Mouse (Mus musculus) kidney, embryonic 14.5 days (tissue): Measurements from ENCODE around the gene Sgsm1. TPM values are rescaled to one million over a fixed set of nuclear protein-coding genes. Genes with fewer than 3 reads are reported as not detected.

Experiments used
- ATAC-seq: fragments of 200-750 bp; cut with Nextera tagmentation; 2 replicates; pipeline ENCODE4 v1.8.0; 2017; ENCODE audit warnings: moderate number of reproducible peaks, mild to moderate bottlenecking, moderate TSS enrichment, moderate library complexity; ENCODE audit not compliant: low FRiP score, low TSS enrichment
- H3K27ac ChIP-seq: fragments of 300-500 bp; sonication (generic); 2 replicates; pipeline ENCODE4 v1.5.1; 2014; ENCODE audit warnings: low read depth, mild to moderate bottlenecking, low read length, moderate library complexity, mixed read lengths
- H3K27me3 ChIP-seq: fragments of 300-500 bp; sonication (generic); 2 replicates; pipeline ENCODE4 v1.6.1; 2014; ENCODE audit warnings: mild to moderate bottlenecking, low read length; ENCODE audit not compliant: control insufficient read depth, insufficient read depth
- H3K36me3 ChIP-seq: fragments of 300-500 bp; sonication (generic); 2 replicates; pipeline ENCODE4 v1.6.1; 2014; ENCODE audit warnings: low read length, mixed read lengths; ENCODE audit not compliant: control insufficient read depth, insufficient read depth
- H3K4me1 ChIP-seq: fragments of 300-500 bp; sonication (generic); 2 replicates; pipeline ENCODE4 v1.6.1; 2014; ENCODE audit warnings: low read length, mixed read lengths; ENCODE audit not compliant: control insufficient read depth, insufficient read depth
- H3K4me2 ChIP-seq: fragments of 300-500 bp; sonication (generic); replicated peaks from 2 replicates; pipeline ENCODE4 v1.6.1; 2014; ENCODE audit warnings: low read depth, mild to moderate bottlenecking, low read length
- H3K4me3 ChIP-seq: fragments of 300-500 bp; sonication (generic); 2 replicates; pipeline ENCODE4 v1.5.1; 2014; ENCODE audit warnings: mild to moderate bottlenecking, low read length
- H3K9ac ChIP-seq: fragments of 300-500 bp; sonication (generic); 2 replicates; pipeline ENCODE4 v1.6.1; 2014; ENCODE audit warnings: low read depth, mild to moderate bottlenecking, low read length, moderate library complexity
- H3K9me3 ChIP-seq: fragments of 300-500 bp; sonication (generic); 2 replicates; pipeline ENCODE4 v1.6.1; 2016; ENCODE audit warnings: low read length; ENCODE audit not compliant: control insufficient read depth
- WGBS: fragments of 180-500 bp; shearing (Covaris S2); extraction: QIAGEN DNeasy Blood & Tissue Kit; methylation state at CpG from one replicate; pipeline ENCODE4 v1.1.7; 2014; 5-methylcytosine and 5-hydroxymethylcytosine counted together
- polyA plus RNA-seq: library from polyadenylated mRNA; unstranded; fragments of >200 nt; fragmentation: Nextera tagmentation; extraction: Ambion mirVana; gene quantifications from 2 replicates; pipeline ENCODE4 v1.2.1, GENCODE M21; 2014

The Sgsm1 gene
- polyA plus RNA-seq, 1 experiment from 2014 or later: 5.0 TPM

DNA sequence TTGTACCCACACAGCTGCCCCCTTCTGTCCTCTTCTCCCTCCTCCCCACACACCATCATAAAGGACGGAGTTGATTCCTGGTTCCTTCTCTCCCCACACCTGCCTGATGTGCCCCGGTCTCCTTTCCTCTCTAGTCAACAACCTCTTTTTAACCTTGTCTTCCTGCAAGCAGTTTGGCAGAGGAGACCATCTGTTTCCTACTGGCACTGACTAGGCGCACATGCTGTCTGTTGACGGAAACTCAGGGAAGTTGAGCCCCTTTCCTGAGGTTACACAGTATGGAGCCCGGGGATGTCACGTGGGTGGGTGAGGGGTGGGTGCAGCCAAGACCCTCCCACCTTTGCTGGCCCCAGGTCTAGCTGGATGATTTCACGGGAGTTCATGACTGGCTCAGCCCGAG, 17.8 kb downstream of the Sgsm1 start:
- Histone ChIP-seq H3K27me3 (peaks cover 25% of the 10 kb centered on the region), H3K27ac (no peak overlapping the region), H3K4me2 (no peak overlapping the region), H3K4me3 (no peak overlapping the region), H3K4me1 (no peaks in the 10 kb centered on the region), H3K36me3 (no peaks in the 10 kb centered on the region), H3K9me3 (no peaks in the 10 kb centered on the region), H3K9ac (no peak overlapping the region)
- WGBS: 73% methylated on average over 8 of the region's 8 CpGs
- 0 out of 2 replicates have a peak, but pooled peaks have one; percentile 23 for ATAC-seq

DNA sequence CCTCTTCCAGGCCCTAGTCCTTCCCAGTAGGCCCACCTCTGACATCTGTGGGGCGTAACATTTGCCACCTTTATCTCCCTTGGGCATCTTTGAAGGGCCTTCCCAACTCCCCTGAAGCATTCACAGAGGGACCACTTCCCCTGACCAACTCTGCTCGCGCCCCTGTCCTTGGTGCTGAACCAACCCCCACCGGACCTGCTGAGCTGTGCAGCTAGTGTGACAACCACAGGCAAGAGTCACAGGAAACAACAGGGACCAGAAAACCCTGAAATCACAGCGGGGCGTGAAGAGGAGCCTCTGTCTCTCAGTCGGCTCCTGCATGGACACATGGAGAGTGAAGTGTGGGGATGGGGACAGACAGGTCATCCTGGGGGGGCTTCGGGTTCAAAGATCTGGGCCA, 18.4 kb downstream of the Sgsm1 start:
- ATAC-seq: no peak
- H3K4me2 ChIP-seq: no peak overlapping the region
- H3K36me3 ChIP-seq: no peaks in the 10 kb centered on the region
- H3K9ac ChIP-seq: no peak overlapping the region
- H3K27me3 ChIP-seq: peaks cover 31% of the 10 kb centered on the region
- H3K4me1 ChIP-seq: no peaks in the 10 kb centered on the region; the same call in 1 of the 2 replicates
- 11% methylated on average over 8 of the region's 8 CpGs for WGBS
- H3K27ac ChIP-seq: no peak overlapping the region
- no peak overlapping the region for H3K4me3 ChIP-seq
- no peaks in the 10 kb centered on the region for H3K9me3 ChIP-seq

DNA sequence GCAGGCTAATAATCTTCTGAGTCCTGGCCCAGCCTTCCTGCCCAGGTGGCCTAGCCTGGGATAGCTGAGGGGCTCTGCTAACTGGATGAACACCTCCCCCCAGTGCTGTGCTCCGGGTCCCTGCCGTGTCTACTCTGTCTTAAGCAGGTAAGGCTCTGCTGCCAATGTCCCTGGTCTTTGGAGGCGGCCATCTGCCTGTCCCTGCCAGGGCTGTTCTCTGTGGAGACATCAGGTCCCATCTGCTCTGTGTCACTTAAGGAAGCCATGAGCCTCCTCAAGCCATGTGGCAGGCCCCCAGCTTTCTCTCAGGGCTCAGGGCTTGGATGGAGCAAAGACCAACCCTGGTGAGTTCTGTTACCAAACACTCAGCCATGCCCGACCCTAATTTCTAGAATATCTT, 19.5 kb downstream of the Sgsm1 start:
- no peak for ATAC-seq
- no peaks in the 10 kb centered on the region for H3K9me3 ChIP-seq
- H3K27me3 ChIP-seq: peaks cover 31% of the 10 kb centered on the region
- no peaks in the 10 kb centered on the region; the same call in 1 of the 2 replicates for H3K4me1 ChIP-seq
- no peaks in the 10 kb centered on the region for H3K36me3 ChIP-seq
- 86% methylated on average over 4 of the region's 4 CpGs for WGBS
- H3K27ac ChIP-seq: no peak overlapping the region
- H3K4me2 ChIP-seq: no peak overlapping the region
- no peak overlapping the region for H3K4me3 ChIP-seq
- no peak overlapping the region for H3K9ac ChIP-seq

DNA sequence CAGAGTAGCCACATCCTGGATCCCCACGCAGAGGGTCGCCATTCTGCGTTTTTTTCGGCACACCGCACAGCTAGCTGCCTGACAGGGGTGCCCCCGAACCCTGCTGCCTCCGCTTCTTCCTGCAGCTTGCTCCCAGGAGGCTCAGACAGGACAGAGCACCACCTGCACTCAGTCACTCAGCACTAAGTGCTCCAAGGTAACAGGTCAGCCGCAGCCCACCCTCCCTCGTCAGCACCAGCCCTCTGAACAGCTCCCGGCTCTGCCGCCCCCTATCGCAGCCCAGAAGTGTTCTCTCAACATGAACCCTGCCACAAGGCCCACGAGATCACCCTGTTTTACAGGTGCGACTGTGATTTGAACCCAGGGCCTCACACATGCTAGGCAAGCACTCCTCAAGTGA, 20.4 kb downstream of the Sgsm1 start:
- Histone ChIP-seq H3K4me3 (no peak overlapping the region), H3K9me3 (no peaks in the 10 kb centered on the region), H3K4me1 (no peaks in the 10 kb centered on the region; the same call in 1 of the 2 replicates), H3K27ac (no peak overlapping the region), H3K4me2 (no peak overlapping the region), H3K36me3 (no peaks in the 10 kb centered on the region), H3K9ac (no peak overlapping the region), H3K27me3 (peaks cover 31% of the 10 kb centered on the region)
- no peak for ATAC-seq
- WGBS: 38% methylated on average over 14 of the region's 14 CpGs

DNA sequence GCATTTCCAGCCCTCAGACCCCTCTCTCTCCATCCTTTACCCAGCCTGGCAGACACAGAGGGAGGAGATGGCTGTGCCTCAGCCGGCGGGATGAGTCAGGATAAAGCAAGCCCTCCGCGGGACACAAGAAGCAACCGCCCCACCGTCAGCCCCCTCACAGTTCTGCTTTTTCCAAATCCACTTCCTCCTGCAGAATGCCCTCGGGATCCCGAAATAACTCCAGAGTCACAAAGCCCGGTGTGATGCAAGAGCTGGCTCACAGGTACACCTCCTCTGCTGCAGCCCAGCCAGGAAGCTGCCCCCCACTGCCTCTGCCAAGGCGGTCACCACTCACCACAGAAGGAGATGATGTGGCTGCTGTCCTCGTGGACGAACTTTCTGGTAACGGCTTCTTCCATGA, 22.1 kb downstream of the Sgsm1 start:
- Histone ChIP-seq H3K4me2 (no peak overlapping the region), H3K4me3 (no peak overlapping the region), H3K4me1 (no peaks in the 10 kb centered on the region; the same call in 1 of the 2 replicates), H3K27ac (no peak overlapping the region), H3K9ac (no peak overlapping the region), H3K27me3 (peaks cover 31% of the 10 kb centered on the region), H3K36me3 (no peaks in the 10 kb centered on the region), H3K9me3 (no peaks in the 10 kb centered on the region)
- no peak for ATAC-seq
- 37% methylated on average over 13 of the region's 13 CpGs for WGBS

DNA sequence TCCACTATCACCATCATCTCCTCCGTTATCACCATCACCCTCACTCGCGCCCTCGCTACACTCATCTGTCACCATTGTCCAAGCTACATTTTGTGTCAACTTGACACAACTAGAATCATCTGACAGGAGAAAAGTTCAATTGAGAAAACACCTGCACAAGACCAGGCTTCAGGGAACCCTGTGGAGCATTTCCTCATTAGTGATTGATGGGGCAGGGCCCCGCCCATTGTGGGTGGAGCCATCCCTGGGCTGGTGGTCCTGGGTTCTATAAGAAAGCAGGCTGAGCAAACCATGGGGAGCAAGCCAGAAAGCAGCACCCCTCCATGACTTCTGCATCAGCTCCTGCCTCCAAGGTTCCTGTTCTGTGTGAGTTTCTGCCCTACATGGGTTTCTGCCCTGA, 22.8 kb downstream of the Sgsm1 start:
- Histone ChIP-seq H3K4me2 (no peak overlapping the region), H3K27me3 (peaks cover 31% of the 10 kb centered on the region), H3K9ac (no peak overlapping the region), H3K36me3 (no peaks in the 10 kb centered on the region), H3K27ac (no peak overlapping the region), H3K4me3 (no peak overlapping the region), H3K4me1 (no peaks in the 10 kb centered on the region; the same call in 1 of the 2 replicates), H3K9me3 (no peaks in the 10 kb centered on the region)
- no peak for ATAC-seq
- WGBS: 43% methylated on average over 5 of the region's 5 CpGs

DNA sequence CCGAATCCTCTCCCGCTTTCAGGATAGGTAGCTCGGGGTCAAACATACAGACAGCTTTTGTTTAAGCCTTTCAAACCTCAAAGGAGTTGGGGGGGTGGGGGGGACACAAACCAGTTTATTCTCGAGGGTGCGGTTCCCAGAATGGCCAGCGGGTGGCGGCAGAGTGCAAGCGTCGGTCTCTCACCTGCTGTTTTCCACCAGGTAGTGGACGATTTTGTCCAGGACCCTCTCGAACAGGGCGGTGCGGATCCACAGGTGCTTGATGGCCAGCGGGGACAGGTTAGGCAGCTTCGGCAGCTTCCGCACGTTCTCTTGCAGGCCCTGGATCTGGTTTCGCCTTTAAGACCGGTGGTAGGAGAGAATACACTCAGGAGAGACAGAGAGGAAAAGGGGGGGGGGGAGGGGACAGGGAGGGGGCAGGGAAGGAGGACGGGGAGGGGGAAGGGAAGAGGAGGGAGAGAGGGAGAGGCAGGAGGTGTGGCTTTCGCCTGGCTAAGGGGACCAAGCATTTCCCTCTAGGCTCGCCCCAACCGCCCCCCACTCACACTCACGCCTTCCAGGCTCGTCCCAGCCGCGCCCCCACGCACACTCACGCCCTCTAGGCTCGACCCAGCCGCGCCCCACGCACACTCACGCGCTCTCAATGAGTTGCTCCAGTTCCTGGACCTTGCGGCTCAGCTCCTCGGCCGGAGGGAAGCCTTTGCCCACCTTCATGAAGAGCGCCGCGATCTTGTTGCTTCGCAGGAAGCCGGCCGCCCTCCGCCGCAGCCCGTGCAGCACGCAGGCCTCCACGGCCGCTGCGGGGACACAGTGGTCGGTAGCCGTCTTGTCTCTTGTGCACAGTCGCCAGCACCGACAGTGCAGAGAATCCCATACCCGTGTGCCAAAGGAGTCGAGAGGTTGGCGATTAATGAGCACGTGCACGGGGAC, 23.7 kb downstream of the Sgsm1 start:
- no peak for ATAC-seq
- peak overlapping the region; percentile 30; the same call in 1 of the 2 replicates for H3K4me2 ChIP-seq
- H3K9ac ChIP-seq: no peak overlapping the region
- no peaks in the 10 kb centered on the region; the same call in 1 of the 2 replicates for H3K4me1 ChIP-seq
- H3K4me3 ChIP-seq: peak overlapping the region; percentile 19
- 4% methylated on average over 59 of the region's 60 CpGs for WGBS
- H3K9me3 ChIP-seq: no peaks in the 10 kb centered on the region
- peaks cover 31% of the 10 kb centered on the region for H3K27me3 ChIP-seq
- no peak overlapping the region for H3K27ac ChIP-seq
- H3K36me3 ChIP-seq: no peaks in the 10 kb centered on the region

DNA sequence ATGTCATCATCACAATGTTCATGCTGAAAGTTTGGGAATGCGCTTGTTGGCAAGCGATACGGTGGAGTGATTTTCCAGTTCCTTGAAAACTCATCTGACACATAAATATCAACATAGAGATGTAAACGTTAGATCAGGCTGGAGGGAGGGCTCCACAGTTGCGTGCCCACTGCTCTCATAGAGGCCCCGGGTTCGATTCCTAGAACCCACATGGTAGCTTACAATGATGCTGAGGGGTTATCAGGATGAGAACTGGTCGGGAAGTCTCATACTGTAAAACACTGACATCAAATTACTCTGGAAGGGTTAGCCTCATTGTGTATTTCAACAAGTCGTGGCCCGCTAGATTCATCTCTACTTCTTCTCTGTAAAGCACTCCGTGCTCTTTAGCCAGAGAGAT, 24.5 kb downstream of the Sgsm1 start:
- ATAC-seq: no peak

DNA sequence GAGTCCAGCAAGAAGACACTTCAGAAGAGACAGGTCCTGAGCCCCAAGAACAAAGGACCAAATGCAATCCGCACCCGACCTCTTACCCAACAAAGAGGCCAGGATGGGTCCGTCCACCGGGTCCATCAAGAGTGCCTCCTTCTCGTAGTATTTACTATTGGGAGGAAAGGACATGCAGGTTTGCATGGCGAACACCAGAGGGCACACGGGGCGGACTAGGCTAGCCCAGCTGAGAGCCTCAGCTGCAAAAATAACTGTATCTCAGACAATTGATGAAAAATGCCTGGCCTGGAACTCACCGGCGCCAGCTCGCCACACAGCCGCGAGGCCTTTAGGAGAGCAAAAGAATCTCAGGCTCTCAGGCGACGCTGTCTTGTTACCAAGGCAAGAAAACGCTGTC, 25.0 kb downstream of the Sgsm1 start:
- Histone ChIP-seq H3K4me1 (no peaks in the 10 kb centered on the region; the same call in 1 of the 2 replicates), H3K27me3 (peaks cover 31% of the 10 kb centered on the region), H3K9ac (no peak overlapping the region), H3K4me2 (no peak overlapping the region), H3K9me3 (no peaks in the 10 kb centered on the region), H3K36me3 (no peaks in the 10 kb centered on the region), H3K4me3 (no peak overlapping the region), H3K27ac (no peak overlapping the region)
- 61% methylated on average over 16 of the region's 16 CpGs for WGBS
- no peak for ATAC-seq

More for the DNA sequence above, 24.5 kb downstream of the Sgsm1 start:
- H3K4me2 ChIP-seq: no peak overlapping the region
- no peaks in the 10 kb centered on the region for H3K36me3 ChIP-seq
- no peak overlapping the region for H3K9ac ChIP-seq
- H3K4me1 ChIP-seq: no peaks in the 10 kb centered on the region; the same call in 1 of the 2 replicates
- H3K27me3 ChIP-seq: peaks cover 31% of the 10 kb centered on the region
- no peak overlapping the region for H3K27ac ChIP-seq
- H3K4me3 ChIP-seq: no peak overlapping the region
- H3K9me3 ChIP-seq: no peaks in the 10 kb centered on the region
- 77% methylated on average over 11 of the region's 11 CpGs for WGBS
